ENCODE assay signal across 9 mouse cellular contexts in genomic region chr16:38741204-38741903, GRCm38 (mm10). TPM values are rescaled to one million over a fixed set of nuclear protein-coding genes. Genes with fewer than 3 reads are reported as not detected.
DNase-seq lines count a peak whose midpoint lies in the region; ATAC-seq and TF ChIP-seq lines count a peak whose summit lies in the region.
"Had no signal": no experiment of that assay in that cellular context is flagged by ENCODE, and none has a peak within 500 bp of the region (broad histone marks: within the 10 kb centered on the region; RNA-seq: fewer than 3 reads in every experiment).

No protein-coding gene starts in this region.

- peak overlapping the region; percentile 79 for H3K4me3 ChIP-seq in heart, embryonic 12.5 days
- peak overlapping the region; percentile 79 for H3K4me3 ChIP-seq in cortical plate, adult 2 months (ENCODE audit: insufficient read depth, low read length)
- H3K4me3 ChIP-seq in hindbrain, embryonic 13.5 days: peak overlapping the region; percentile 80
- peak overlapping the region; percentile 82 for H3K4me3 ChIP-seq in midbrain, embryonic 10.5 days

- H3K4me1 ChIP-seq in heart, embryonic 12.5 days (replicated peaks): peaks cover 3% of the 10 kb centered on the region; the same call in 1 of the 2 replicates
- no peaks in the 10 kb centered on the region; the same call in 1 of the 2 replicates for H3K4me1 ChIP-seq in cortical plate, adult 2 months (ENCODE audit: control insufficient read depth, insufficient read depth, low read length)
- peaks cover 11% of the 10 kb centered on the region for H3K4me1 ChIP-seq in hindbrain, embryonic 13.5 days (replicated peaks)
- peaks cover 13% of the 10 kb centered on the region for H3K4me1 ChIP-seq in midbrain, embryonic 10.5 days

- ATAC-seq in heart, embryonic 12.5 days (ENCODE audit: insufficient number of reproducible peaks, low FRiP score): no peak
- no peak for ATAC-seq in hindbrain, embryonic 13.5 days (ENCODE audit: low FRiP score)
- ATAC-seq in inflammation-experienced regulatory T-cells, adult 6 months: no peak

- no peak for DNase-seq in heart, adult 18-20 months
- DNase-seq in midbrain, embryonic 10.5 days (ENCODE audit: low spot score): no peak
- no peak for DNase-seq in right cerebral cortex, postnatal 4 days
- DNase-seq in adrenal gland, adult 2 months: no peak

- no peaks in the 10 kb centered on the region for H3K27me3 ChIP-seq in heart, embryonic 12.5 days (replicated peaks)
- peaks cover 4% of the 10 kb centered on the region; the same call in 1 of the 2 replicates for H3K27me3 ChIP-seq in hindbrain, embryonic 13.5 days
- peaks cover 11% of the 10 kb centered on the region for H3K27me3 ChIP-seq in midbrain, embryonic 10.5 days (ENCODE audit: low read depth, poor library complexity, severe bottlenecking)

- TF ChIP-seq CTCF in cortical plate, adult 2 months (IDR thresholded peaks at IDR 0.05; ENCODE audit: extremely low read depth, insufficient read depth, low read length): no peak

- H3K27ac ChIP-seq in heart, embryonic 12.5 days (ENCODE audit: poor library complexity, severe bottlenecking): no peak overlapping the region
- no peak overlapping the region for H3K27ac ChIP-seq in cortical plate, adult 2 months (ENCODE audit: insufficient read depth, low read length)
- H3K27ac ChIP-seq in hindbrain, embryonic 13.5 days: no peak overlapping the region
- no peak overlapping the region for H3K27ac ChIP-seq in midbrain, embryonic 10.5 days (replicated peaks)

- H3K9ac ChIP-seq in heart, embryonic 12.5 days: 0 out of 2 replicates have a peak overlapping the region, but pooled peaks have one; percentile 82
- peak overlapping the region; percentile 95; the same call in 1 of the 2 replicates for H3K9ac ChIP-seq in hindbrain, embryonic 13.5 days

- 82% methylated on average over 13 of the region's 13 CpGs for WGBS in heart, embryonic 12.5 days
- WGBS in hindbrain, embryonic 13.5 days: 85% methylated on average over 13 of the region's 13 CpGs
- WGBS in midbrain, embryonic 10.5 days: 83% methylated on average over 13 of the region's 13 CpGs

- peaks cover 5% of the 10 kb centered on the region; the same call in 1 of the 2 replicates for H3K36me3 ChIP-seq in heart, embryonic 12.5 days
- no peaks in the 10 kb centered on the region for H3K36me3 ChIP-seq in hindbrain, embryonic 13.5 days
- H3K36me3 ChIP-seq in midbrain, embryonic 10.5 days: no peaks in the 10 kb centered on the region

- H3K4me2 ChIP-seq in heart, embryonic 12.5 days: peak overlapping the region; percentile 85
- H3K4me2 ChIP-seq in hindbrain, embryonic 13.5 days: peak overlapping the region; percentile 87

- no peak for TF ChIP-seq POLR2A in cortical plate, adult 2 months (IDR thresholded peaks at IDR 0.05; ENCODE audit: extremely low read depth, insufficient read depth, low read length)

- no peaks in the 10 kb centered on the region for H3K9me3 ChIP-seq in heart, embryonic 12.5 days (replicated peaks)
- H3K9me3 ChIP-seq in hindbrain, embryonic 13.5 days: no peaks in the 10 kb centered on the region
- H3K9me3 ChIP-seq in midbrain, embryonic 10.5 days (replicated peaks): no peaks in the 10 kb centered on the region

RNA-seq across cellular contexts. Expression of gene B4galt4, which starts 0.7 kb away (rescaled TPM):
- 26.6 and 29.8 TPM in 2 replicates for polyA plus RNA-seq in heart, embryonic 12.5 days (2016; fragmentation: Nextera tagmentation; extraction: Ambion mirVana)
- total RNA-seq in heart, adult 18-20 months (2021): 10 to 100 TPM; 10.3 to 16.1 TPM
- polyA plus RNA-seq in cortical plate, adult 2 months (2012; rRNA removed): 19.3 and 23.0 TPM in 2 replicates
- polyA plus RNA-seq in hindbrain, embryonic 13.5 days (2015; fragmentation: Nextera tagmentation; extraction: Ambion mirVana): 29.1 and 30.0 TPM in 2 replicates
- 20.8 and 25.7 TPM in 2 replicates for polyA plus RNA-seq in midbrain, embryonic 10.5 days (2016; fragmentation: Nextera tagmentation; extraction: Ambion mirVana)
- polyA plus RNA-seq in inflammation-experienced regulatory T-cells, adult 6 months (2017; shearing (Covaris generic)): 10 to 100 TPM in 2 of 3 experiments, 1 to 10 TPM in 1; 7.1 to 14.7 (median 14.3) TPM
- 10 to 100 TPM in 1 of 2 experiments, 1 to 10 TPM in 1; 7.6 to 14.3 TPM for total RNA-seq in adrenal gland, adult 2 months (2021)
- 4.3 and 5.5 TPM in 2 replicates for polyA plus RNA-seq in adrenal gland, adult 2 months (2012; rRNA removed)

RNA-seq across cellular contexts. Expression of gene Arhgap31, which starts 28.3 kb away (rescaled TPM):
- polyA plus RNA-seq in heart, embryonic 12.5 days (2016; fragmentation: Nextera tagmentation; extraction: Ambion mirVana): 43.1 and 47.7 TPM in 2 replicates
- total RNA-seq in heart, adult 18-20 months (2021): 10 to 100 TPM; 39.6 to 40.8 TPM
- polyA plus RNA-seq in cortical plate, adult 2 months (2012; rRNA removed): 10.3 and 10.4 TPM in 2 replicates
- 5.2 and 6.6 TPM in 2 replicates for polyA plus RNA-seq in hindbrain, embryonic 13.5 days (2015; fragmentation: Nextera tagmentation; extraction: Ambion mirVana)
- 7.3 and 8.7 TPM in 2 replicates for polyA plus RNA-seq in midbrain, embryonic 10.5 days (2016; fragmentation: Nextera tagmentation; extraction: Ambion mirVana)
- 10 to 100 TPM; 16.4 to 26.3 (median 23.6) TPM for polyA plus RNA-seq in inflammation-experienced regulatory T-cells, adult 6 months (2017; shearing (Covaris generic))
- total RNA-seq in adrenal gland, adult 2 months (2021): 10 to 100 TPM; 19.1 to 23.8 TPM
- 7.4 and 7.7 TPM in 2 replicates for polyA plus RNA-seq in adrenal gland, adult 2 months (2012; rRNA removed)

RNA-seq across cellular contexts. Expression of gene Upk1b, which starts 58.8 kb away (rescaled TPM):
- polyA plus RNA-seq in heart, embryonic 12.5 days (2016; fragmentation: Nextera tagmentation; extraction: Ambion mirVana): 21.2 and 21.4 TPM in 2 replicates
- total RNA-seq in heart, adult 18-20 months (2021): 1 to 10 TPM; 2.5 to 6.2 TPM
- 2.3 and 2.5 TPM in 2 replicates for polyA plus RNA-seq in cortical plate, adult 2 months (2012; rRNA removed)
- polyA plus RNA-seq in hindbrain, embryonic 13.5 days (2015; fragmentation: Nextera tagmentation; extraction: Ambion mirVana): 0.19 and 0.26 TPM in 2 replicates
- 0.86 and 1.1 TPM in 2 replicates for polyA plus RNA-seq in midbrain, embryonic 10.5 days (2016; fragmentation: Nextera tagmentation; extraction: Ambion mirVana)
- polyA plus RNA-seq in inflammation-experienced regulatory T-cells, adult 6 months (2017; shearing (Covaris generic)): not detected
- total RNA-seq in adrenal gland, adult 2 months (2021): 1 to 10 TPM; 1.8 to 3.6 TPM
- 0.84 and 1.3 TPM in 2 replicates for polyA plus RNA-seq in adrenal gland, adult 2 months (2012; rRNA removed)
- total RNA-seq: gastrocnemius, adult 8-10 months had no signal
